Mouse (Mus musculus) forebrain, embryonic 14.5 days (tissue): ENCODE measurements around the gene Lrrc42. TPM values are rescaled to one million over a fixed set of nuclear protein-coding genes. Genes with fewer than 3 reads are reported as not detected.

Experiments used
- ATAC-seq: fragments of 200-750 bp; cut with Nextera tagmentation; 2 replicates; pipeline ENCODE4 v1.8.0; 2017; ENCODE audit warnings: mild to moderate bottlenecking, moderate library complexity
- DNase-seq: peaks from one replicate; pipeline ENCODE4 v3.0.0-alpha.2; 2015; ENCODE audit warnings: low spot score
- H3K27ac ChIP-seq: fragments of 300-500 bp; sonication (generic); 2 replicates; pipeline ENCODE4 v1.5.1; 2014; ENCODE audit warnings: low read depth, mild to moderate bottlenecking, control low read depth, low read length, moderate library complexity
- H3K27me3 ChIP-seq: fragments of 300-500 bp; sonication (generic); replicated peaks from 2 replicates; pipeline ENCODE4 v1.6.1; 2014; ENCODE audit warnings: low read length, control low read depth, mixed read lengths; ENCODE audit not compliant: control insufficient read depth, insufficient read depth
- H3K36me3 ChIP-seq: fragments of 300-500 bp; sonication (generic); 2 replicates; pipeline ENCODE4 v1.6.1; 2014; ENCODE audit warnings: low read length, control low read depth; ENCODE audit not compliant: control insufficient read depth, insufficient read depth
- H3K4me1 ChIP-seq: fragments of 300-500 bp; sonication (generic); 2 replicates; pipeline ENCODE4 v1.6.1; 2014; ENCODE audit warnings: antibody characterized with exemption, low read length, control low read depth; ENCODE audit not compliant: control insufficient read depth, insufficient read depth
- H3K4me2 ChIP-seq: fragments of 300-500 bp; sonication (generic); 2 replicates; pipeline ENCODE4 v1.6.1; 2014; ENCODE audit warnings: mild to moderate bottlenecking, control low read depth, low read length
- H3K4me3 ChIP-seq: fragments of 300-500 bp; sonication (generic); 2 replicates; pipeline ENCODE4 v1.5.1; 2014; ENCODE audit warnings: low read depth, low read length, control low read depth
- H3K9ac ChIP-seq: fragments of 300-500 bp; sonication (generic); 2 replicates; pipeline ENCODE4 v1.6.1; 2014; ENCODE audit warnings: mild to moderate bottlenecking, low read length, control low read depth, moderate library complexity
- H3K9me3 ChIP-seq: fragments of 300-500 bp; sonication (generic); replicated peaks from 2 replicates; pipeline ENCODE4 v1.6.1; 2016; ENCODE audit warnings: low read length, control low read depth, mixed read lengths; ENCODE audit not compliant: control insufficient read depth
- WGBS: fragments of 180-500 bp; shearing (Covaris S2); extraction: QIAGEN DNeasy Blood & Tissue Kit; methylation state at CpG from one replicate; pipeline ENCODE4 v1.1.7; 2014; 5-methylcytosine and 5-hydroxymethylcytosine counted together
- polyA plus RNA-seq: library from polyadenylated mRNA; unstranded; fragments of >200 nt; fragmentation: Nextera tagmentation; extraction: Ambion mirVana; gene quantifications from 2 replicates; pipeline ENCODE4 v1.2.1, GENCODE M21; 2014

Gene Lrrc42
- polyA plus RNA-seq, 1 experiment from 2014 or later, result 60.0 TPM

- no peaks in the 10 kb centered on the region for H3K27me3 ChIP-seq
- no peak overlapping the region for H3K27ac ChIP-seq
- no peak overlapping the region for H3K4me2 ChIP-seq
- H3K36me3 ChIP-seq, result no peaks in the 10 kb centered on the region
- no peak overlapping the region for H3K9ac ChIP-seq
- 89% methylated on average over 7 of the region's 7 CpGs for WGBS
- no peak overlapping the region for H3K4me3 ChIP-seq
- ATAC-seq (no peak), DNase-seq (peak; percentile 51)
- no peaks in the 10 kb centered on the region for H3K4me1 ChIP-seq
- H3K9me3 ChIP-seq, result no peaks in the 10 kb centered on the region
Observed at GRCm38 (mm10) chr4:107291611-107292272, 38.4 kb upstream of the Lrrc42 start.

DNA sequence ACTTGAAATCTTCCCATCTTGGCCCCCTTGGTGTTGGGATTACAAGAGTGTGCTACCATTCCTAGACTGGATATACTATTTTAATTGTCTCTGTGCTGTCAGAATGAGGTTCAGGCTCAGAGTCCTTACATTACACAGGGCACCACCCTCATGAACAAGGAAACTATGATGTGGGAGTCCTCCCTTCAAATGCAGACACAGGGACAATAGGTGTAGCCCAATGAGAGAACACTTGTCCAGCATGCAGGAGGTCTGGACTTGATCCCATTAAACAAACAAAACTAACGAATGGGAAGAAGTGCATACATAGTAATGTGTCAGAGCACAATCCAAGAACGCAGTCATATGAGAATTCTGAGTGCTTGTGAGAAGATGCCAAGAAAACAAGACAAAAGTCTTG is 34.2 kb upstream of the Lrrc42 start:
- DNase-seq (no peak), ATAC-seq (no peak)
- no peak overlapping the region for H3K4me2 ChIP-seq
- no peaks in the 10 kb centered on the region for H3K36me3 ChIP-seq
- no peaks in the 10 kb centered on the region for H3K9me3 ChIP-seq
- H3K4me1 ChIP-seq, result no peaks in the 10 kb centered on the region
- no peak overlapping the region for H3K9ac ChIP-seq
- H3K27me3 ChIP-seq, result no peaks in the 10 kb centered on the region
- WGBS, result 79% methylated on average over 2 of the region's 2 CpGs
- H3K27ac ChIP-seq, result no peak overlapping the region
- H3K4me3 ChIP-seq, result no peak overlapping the region

DNA sequence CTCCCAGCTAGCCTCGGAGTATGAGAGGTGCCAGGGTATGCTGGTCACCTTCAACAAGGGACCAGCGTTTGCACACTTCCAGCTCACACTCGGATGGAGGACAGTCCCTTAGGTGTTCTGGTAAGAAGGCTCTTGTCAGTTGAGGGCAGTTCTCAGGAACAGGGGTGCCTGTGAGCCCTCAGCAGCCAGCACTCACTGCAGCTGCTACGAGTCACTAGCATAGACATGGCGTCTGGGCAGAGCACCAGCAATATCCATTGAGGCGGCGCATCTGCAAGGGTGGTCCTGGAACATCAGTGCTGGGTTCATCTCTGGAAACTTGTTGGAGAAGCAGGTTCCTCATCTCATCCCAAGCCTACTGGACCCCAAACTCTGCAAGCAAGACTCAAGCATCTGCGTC is 33.1 kb upstream of the Lrrc42 start:
- Histone ChIP-seq H3K4me3 (no peak overlapping the region), H3K27ac (no peak overlapping the region), H3K4me1 (no peaks in the 10 kb centered on the region), H3K36me3 (no peaks in the 10 kb centered on the region), H3K9ac (no peak overlapping the region), H3K4me2 (no peak overlapping the region), H3K27me3 (no peaks in the 10 kb centered on the region), H3K9me3 (no peaks in the 10 kb centered on the region)
- 94% methylated on average over 8 of the region's 8 CpGs for WGBS
- DNase-seq (no peak), ATAC-seq (no peak)

GRCm38 (mm10) chr4:107285446-107286200 is 32.3 kb upstream of the Lrrc42 start:
- Histone ChIP-seq H3K9ac (no peak overlapping the region), H3K4me1 (no peaks in the 10 kb centered on the region), H3K36me3 (no peaks in the 10 kb centered on the region), H3K4me3 (no peak overlapping the region), H3K4me2 (no peak overlapping the region), H3K9me3 (no peaks in the 10 kb centered on the region), H3K27ac (no peak overlapping the region), H3K27me3 (no peaks in the 10 kb centered on the region)
- DNase-seq (no peak), ATAC-seq (no peak)
- 88% methylated on average over 3 of the region's 3 CpGs for WGBS

DNA sequence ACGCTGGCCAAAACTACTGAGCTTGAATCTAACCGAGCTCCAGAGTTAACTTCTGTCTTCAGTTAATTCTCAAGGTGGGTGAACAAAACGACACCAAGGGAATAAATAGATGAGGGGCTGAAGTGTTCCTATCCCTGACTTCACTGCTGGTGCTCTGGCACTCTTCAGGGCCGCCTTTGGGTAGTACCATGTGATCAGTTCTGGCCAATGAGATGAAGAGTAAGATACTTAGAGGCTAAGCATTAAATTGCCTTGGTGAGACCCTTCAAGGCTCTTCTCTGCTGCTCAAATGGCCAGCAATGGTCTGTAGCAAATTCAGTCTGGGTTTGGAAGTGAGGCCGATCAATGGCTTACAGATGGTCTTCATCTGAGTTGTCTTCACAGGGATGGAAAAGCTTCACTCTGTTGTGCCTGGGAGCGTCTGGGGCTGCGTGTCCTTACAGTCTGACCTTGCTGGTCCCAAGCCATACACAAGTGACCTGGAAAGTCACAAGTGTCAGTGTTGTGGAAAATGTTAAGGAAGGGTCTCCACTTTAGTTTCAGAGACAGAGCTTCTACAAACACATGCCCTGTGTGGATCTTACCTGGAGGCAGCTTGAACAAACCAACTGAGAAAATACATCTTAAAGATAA is 27.6 kb upstream of the Lrrc42 start:
- no peaks in the 10 kb centered on the region for H3K27me3 ChIP-seq
- peaks cover 2% of the 10 kb centered on the region; the same call in 1 of the 2 replicates for H3K4me1 ChIP-seq
- no peak overlapping the region for H3K4me2 ChIP-seq
- no peaks in the 10 kb centered on the region for H3K9me3 ChIP-seq
- no peak overlapping the region for H3K4me3 ChIP-seq
- WGBS, result 80% methylated on average over 7 of the region's 7 CpGs
- no peak for ATAC-seq
- DNase-seq, result no peak
- H3K36me3 ChIP-seq, result peaks cover 6% of the 10 kb centered on the region
- no peak overlapping the region for H3K27ac ChIP-seq
- no peak overlapping the region for H3K9ac ChIP-seq

GRCm38 (mm10) chr4:107278188-107278707 is 24.9 kb upstream of the Lrrc42 start:
- Histone ChIP-seq H3K4me1 (peaks cover 2% of the 10 kb centered on the region; the same call in 1 of the 2 replicates), H3K9me3 (no peaks in the 10 kb centered on the region), H3K27me3 (no peaks in the 10 kb centered on the region), H3K4me2 (no peak overlapping the region), H3K27ac (no peak overlapping the region), H3K9ac (no peak overlapping the region), H3K36me3 (peaks cover 6% of the 10 kb centered on the region), H3K4me3 (no peak overlapping the region)
- ATAC-seq (no peak; the same call in 1 of the 2 replicates), DNase-seq (peak; percentile 46)
- WGBS, result 4% methylated on average over 8 of the region's 8 CpGs

GRCm38 (mm10) chr4:107274511-107274910 is 21.2 kb upstream of the Lrrc42 start:
- 92% methylated on average over 5 of the region's 5 CpGs for WGBS
- DNase-seq, result no peak

DNA sequence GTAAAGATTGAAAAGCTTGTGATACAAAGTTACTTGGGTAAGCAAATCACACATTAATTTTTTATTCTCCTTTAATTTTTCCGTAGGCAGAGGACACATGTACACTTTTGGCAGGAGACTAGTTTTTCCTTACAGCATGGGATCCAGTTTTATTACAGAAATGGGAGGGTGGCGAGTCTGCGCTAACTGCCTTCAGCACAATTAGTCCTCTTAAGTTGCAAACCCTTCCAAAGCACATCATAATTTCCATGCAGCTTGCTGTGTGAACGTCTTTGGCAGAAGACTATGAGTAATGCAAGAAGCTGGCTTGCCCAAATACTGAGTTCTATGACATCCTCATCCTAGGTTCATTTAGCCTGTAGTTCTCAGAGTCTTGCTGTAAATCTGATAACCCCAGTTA is 20.4 kb upstream of the Lrrc42 start:
- Histone ChIP-seq H3K27ac (no peak overlapping the region), H3K9me3 (no peaks in the 10 kb centered on the region), H3K4me1 (peaks cover 2% of the 10 kb centered on the region; the same call in 1 of the 2 replicates), H3K4me2 (no peak overlapping the region), H3K36me3 (no peaks in the 10 kb centered on the region), H3K9ac (no peak overlapping the region), H3K4me3 (no peak overlapping the region), H3K27me3 (no peaks in the 10 kb centered on the region)
- no peak for DNase-seq
- ATAC-seq, result no peak
- 85% methylated on average over 4 of the region's 4 CpGs for WGBS

More at GRCm38 (mm10) chr4:107274511-107274910, 21.2 kb upstream of the Lrrc42 start:
- Histone ChIP-seq H3K27me3 (no peaks in the 10 kb centered on the region), H3K27ac (no peak overlapping the region), H3K4me2 (no peak overlapping the region), H3K9me3 (no peaks in the 10 kb centered on the region), H3K4me3 (no peak overlapping the region), H3K36me3 (no peaks in the 10 kb centered on the region), H3K9ac (no peak overlapping the region), H3K4me1 (peaks cover 2% of the 10 kb centered on the region; the same call in 1 of the 2 replicates)
- ATAC-seq, result no peak
